Mouse (Mus musculus) CH12.LX (cell line): Measurements from ENCODE around the gene Retn. TPM values are rescaled to one million over a fixed set of nuclear protein-coding genes. Genes with fewer than 3 reads are reported as not detected.

ENCODE experiments used
- DNase-seq: peaks from one replicate; pipeline ENCODE4 v3.0.0-alpha.2; 2013; ENCODE audit errors: extremely low read depth
- H3K27ac ChIP-seq: 2 replicates; pipeline ENCODE4 v1.5.1; 2012; ENCODE audit warnings: low read depth, mild to moderate bottlenecking, control low read depth, moderate library complexity; ENCODE audit not compliant: insufficient read depth
- H3K27me3 ChIP-seq: replicated peaks from 2 replicates; pipeline ENCODE3; 2012; ENCODE audit warnings: inconsistent platforms
- H3K36me3 ChIP-seq, 2 experiments: replicated peaks in 1 of 2; 2 replicates each; pipeline versions ENCODE3 to v1.6.1; 2012; ENCODE audit warnings: inconsistent platforms in 1 of 2, low read length in 1 of 2, mild to moderate bottlenecking in 1 of 2, mixed read lengths in 1 of 2, moderate library complexity in 1 of 2; ENCODE audit not compliant: control insufficient read depth in 1 of 2, insufficient read depth in 1 of 2
- H3K4me1 ChIP-seq, 2 experiments: 2 replicates each; pipeline ENCODE4 v1.6.1; 2012; ENCODE audit warnings: inconsistent platforms in 1 of 2, moderate library complexity in 1 of 2; ENCODE audit not compliant: insufficient read depth in 2 of 2, control insufficient read depth in 1 of 2
- H3K4me2 ChIP-seq: 2 replicates; pipeline ENCODE4 v1.6.1; 2012; ENCODE audit warnings: low read depth, mild to moderate bottlenecking, control low read depth; ENCODE audit not compliant: poor library complexity, insufficient read depth, severe bottlenecking
- H3K4me3 ChIP-seq, 3 experiments: fragments of 150-350 bp in 1 of 3; sonication (generic) in 1 of 3; replicated peaks in 1 of 3; 2 replicates each; pipeline versions ENCODE3 to v1.5.1; 2011 to 2012; ENCODE audit warnings: low read depth in 2 of 3, low read length in 2 of 3, mild to moderate bottlenecking in 2 of 3, moderate library complexity in 2 of 3, control low read depth in 1 of 3, improper control_type of control experiment in 1 of 3, inconsistent platforms in 1 of 3, mixed read lengths in 1 of 3; ENCODE audit not compliant: poor library complexity in 1 of 3
- H3K79me2 ChIP-seq: replicated peaks from 2 replicates; pipeline ENCODE4 v1.6.1; 2012; ENCODE audit warnings: mild to moderate bottlenecking, moderate library complexity; ENCODE audit not compliant: control insufficient read depth, poor library complexity, insufficient read depth, severe bottlenecking; ENCODE audit errors: extremely low read depth
- H3K9ac ChIP-seq: 2 replicates; pipeline ENCODE4 v1.6.1; 2012; ENCODE audit warnings: low read depth, mild to moderate bottlenecking, control low read depth, moderate library complexity; ENCODE audit not compliant: insufficient read depth
- H3K9me3 ChIP-seq: replicated peaks from 2 replicates; pipeline ENCODE3; 2012; ENCODE audit warnings: low read length, inconsistent platforms, mixed read lengths
- BHLHE40 ChIP-seq: IDR thresholded peaks from 2 replicates; pipeline ENCODE4 v1.6.1; 2011; ENCODE audit warnings: mild to moderate bottlenecking, low read depth, low read length, improper control_type of control experiment
- CHD1 ChIP-seq: IDR thresholded peaks from 2 replicates; pipeline ENCODE4 v1.6.1; 2012; ENCODE audit warnings: low read depth, low read length, improper control_type of control experiment, inconsistent platforms
- HCFC1 ChIP-seq: IDR thresholded peaks from 2 replicates; pipeline ENCODE4 v1.6.1; 2012; ENCODE audit warnings: low read depth, mild to moderate bottlenecking, inconsistent platforms, low read length, improper control_type of control experiment
- IRF4 ChIP-seq: IDR thresholded peaks from 2 replicates; pipeline ENCODE4 v1.6.1; 2014; ENCODE audit warnings: low read depth, mild to moderate bottlenecking, inconsistent platforms, low read length, improper control_type of control experiment
- JUN ChIP-seq: IDR thresholded peaks from 2 replicates; pipeline ENCODE4 v1.6.1; 2011; ENCODE audit warnings: low read depth, mild to moderate bottlenecking, low read length, improper control_type of control experiment, moderate library complexity; ENCODE audit not compliant: insufficient read depth
- KAT2A ChIP-seq: IDR thresholded peaks from 2 replicates; pipeline ENCODE4 v1.6.1; 2012; ENCODE audit warnings: low read length, improper control_type of control experiment, inconsistent platforms; ENCODE audit not compliant: insufficient replicate concordance
- MAFK ChIP-seq: IDR thresholded peaks from 2 replicates; pipeline ENCODE4 v1.6.1; 2011; ENCODE audit warnings: low read length, improper control_type of control experiment; ENCODE audit not compliant: insufficient replicate concordance
- MEF2A ChIP-seq: IDR thresholded peaks from 2 replicates; pipeline ENCODE4 v1.6.1; 2014; ENCODE audit warnings: low read depth, mild to moderate bottlenecking, inconsistent platforms, low read length, improper control_type of control experiment, borderline replicate concordance
- PAX5 ChIP-seq: IDR thresholded peaks from 2 replicates; pipeline ENCODE4 v1.6.1; 2012; ENCODE audit warnings: low read length, inconsistent platforms, mixed read lengths
- POLR2A ChIP-seq: IDR thresholded peaks from 2 replicates; pipeline ENCODE4 v1.6.1; 2011; ENCODE audit warnings: low read depth, mild to moderate bottlenecking, improper control_type of control experiment, low read length
- POLR2AphosphoS2 ChIP-seq: IDR thresholded peaks from 2 replicates; pipeline ENCODE4 v1.6.1; 2011; ENCODE audit warnings: low read depth, low read length, improper control_type of control experiment
- RCOR1 ChIP-seq: conservative IDR thresholded peaks from 2 replicates; pipeline ENCODE4 v1.6.1; 2012; ENCODE audit warnings: low read depth, mild to moderate bottlenecking, inconsistent platforms, low read length, improper control_type of control experiment
- SIN3A ChIP-seq: IDR thresholded peaks from 2 replicates; pipeline ENCODE4 v1.6.1; 2012; ENCODE audit warnings: low read length, improper control_type of control experiment, inconsistent platforms
- SMC3 ChIP-seq: IDR thresholded peaks from 2 replicates; pipeline ENCODE4 v1.6.1; 2011; ENCODE audit warnings: low read depth, low read length, improper control_type of control experiment
- TBP ChIP-seq: conservative IDR thresholded peaks from 2 replicates; pipeline ENCODE4 v1.6.1; 2011; ENCODE audit warnings: low read depth, low read length, improper control_type of control experiment
- USF1 ChIP-seq: IDR thresholded peaks from 2 replicates; pipeline ENCODE4 v1.6.1; 2014; ENCODE audit warnings: low read depth, mild to moderate bottlenecking, inconsistent platforms, low read length, improper control_type of control experiment
- USF2 ChIP-seq: conservative IDR thresholded peaks from 2 replicates; pipeline ENCODE4 v1.6.1; 2011; ENCODE audit warnings: low read depth, low read length, improper control_type of control experiment
- ZC3H11A ChIP-seq: IDR thresholded peaks from 2 replicates; pipeline ENCODE4 v1.6.1; 2012; ENCODE audit warnings: low read depth, mild to moderate bottlenecking, inconsistent platforms, low read length, improper control_type of control experiment
- ZKSCAN1 ChIP-seq: IDR thresholded peaks from 2 replicates; pipeline ENCODE4 v1.6.1; 2012; ENCODE audit warnings: low read depth, inconsistent platforms, low read length, improper control_type of control experiment, borderline replicate concordance
- ZNF384 ChIP-seq: IDR thresholded peaks from 2 replicates; pipeline ENCODE4 v1.6.1; 2012; ENCODE audit warnings: low read depth, low read length, improper control_type of control experiment, inconsistent platforms
- dilution Hi-C: fragments of 300-500 bp; cut with MboI; formaldehyde crosslinking; loops from 2 replicates; pipeline ENCODE4 v1.14.3; 2020; ENCODE audit warnings: low sequenced_read_pairs; ENCODE audit not compliant: extremely low pct_unique_long_range_greater_than_20kb, extremely low pct_ligation_motif_present
- in situ Hi-C: fragments of 300-500 bp; cut with MboI; formaldehyde crosslinking; loops from 3 replicates; pipeline ENCODE4 v1.14.3; 2019; ENCODE audit warnings: low sequenced_read_pairs, low pct_ligation_motif_present, low pct_unique_long_range_greater_than_20kb, mixed read lengths
- polyA plus RNA-seq: library from polyadenylated mRNA; unstranded; fragments of >175 nt; gene quantifications from 2 replicates; pipeline ENCODE4 v1.2.1, GENCODE M21; 2012; ENCODE audit warnings: low read depth; ENCODE audit not compliant: insufficient read length
- total RNA-seq, 2 experiments: library from RNA; depleted of rRNA; stranded (reverse); fragments of 300-350 nt in 1 of 2; fragments of >200 nt in 1 of 2; gene quantifications; 2 replicates each; pipeline ENCODE4 v1.2.3; 2012 to 2014

Retn gene
- total and polyA plus RNA-seq, 3 experiments, result 0.27 TPM; not detected in 2

DNA sequence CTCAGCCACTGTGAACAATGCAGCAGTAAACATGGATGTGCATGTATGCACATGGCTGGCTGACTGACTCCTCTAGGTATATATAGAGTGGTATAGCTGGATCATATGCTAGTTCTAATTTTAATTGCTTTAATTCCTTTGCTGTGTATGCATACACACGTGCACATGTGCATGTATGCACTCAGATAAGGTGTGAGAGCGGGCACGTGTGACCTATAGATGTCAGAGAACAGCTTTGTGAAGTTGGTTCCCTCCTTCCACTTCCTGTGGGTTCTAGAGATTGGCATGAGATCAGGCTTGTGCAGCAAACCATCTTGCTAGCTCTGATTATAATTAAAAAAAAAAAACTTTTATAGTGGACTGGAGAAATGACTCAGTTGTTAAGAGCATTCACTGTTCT is 2.7 kb upstream of the Retn start:
- Histone ChIP-seq H3K9me3 (no peaks in the 10 kb centered on the region), H3K27ac (no peak overlapping the region), H3K4me3 (no peak overlapping the region), H3K27me3 (no peaks in the 10 kb centered on the region), H3K36me3 (no peaks in the 10 kb centered on the region), H3K4me2 (no peak overlapping the region), H3K4me1 (peaks cover 5 to 16% of the 10 kb centered on the region in 2 experiments), H3K9ac (no peak overlapping the region), H3K79me2 (no peaks in the 10 kb centered on the region)
- TF ChIP-seq CHD1 (no peak), BHLHE40 (no peak), MAFK (no peak), MEF2A (no peak), ZC3H11A (no peak), POLR2A (no peak), IRF4 (no peak), POLR2AphosphoS2 (no peak), HCFC1 (no peak), JUN (no peak), KAT2A (no peak), ZKSCAN1 (no peak), ZNF384 (no peak), SIN3A (no peak), RCOR1 (no peak), TBP (no peak), USF1 (no peak)
- dilution Hi-C loops (no loop called here), in situ Hi-C loops (no loop called here)
- no peak for DNase-seq

DNA sequence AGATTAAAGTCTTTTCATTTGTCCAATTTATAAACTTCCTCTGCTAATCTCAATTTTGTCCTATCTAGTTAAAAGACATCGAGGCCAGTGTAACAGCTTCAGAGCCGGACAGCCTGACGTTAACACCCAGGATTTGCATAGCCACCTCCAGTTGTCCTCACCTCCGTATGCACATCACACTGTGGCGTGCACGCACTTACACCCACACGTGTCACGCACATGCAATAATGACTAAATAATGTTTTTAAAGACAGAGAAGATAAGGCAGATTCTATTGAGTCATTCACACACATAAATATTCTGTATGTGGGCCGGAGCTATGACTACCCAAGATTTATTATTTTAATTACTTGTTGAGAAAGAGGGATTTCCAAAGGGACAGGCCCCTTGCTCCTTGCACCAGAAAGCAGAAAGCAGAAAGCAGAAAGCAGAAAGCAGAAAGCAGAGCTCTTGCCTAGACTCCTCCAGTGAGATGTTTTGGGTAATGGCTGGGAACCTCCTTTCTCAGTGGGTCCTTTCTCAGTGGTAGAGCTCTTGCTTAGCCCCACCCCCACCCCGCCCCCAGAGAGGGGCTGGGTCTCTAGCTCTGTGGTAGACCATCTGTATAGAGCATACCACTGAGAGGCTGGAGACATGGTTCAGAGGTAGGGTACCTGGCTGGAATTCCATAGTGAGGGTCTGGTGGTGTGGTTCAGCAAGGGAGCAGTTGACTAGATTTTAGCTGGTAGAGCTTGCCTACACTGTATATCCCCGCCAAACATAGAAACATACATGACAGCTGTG is 653 bp upstream of the Retn start:
- DNase-seq, result no peak
- Histone ChIP-seq H3K27me3 (no peaks in the 10 kb centered on the region), H3K9me3 (no peaks in the 10 kb centered on the region), H3K4me2 (peak overlapping the region; percentile 42; the same call in 1 of the 2 replicates), H3K79me2 (no peaks in the 10 kb centered on the region), H3K9ac (no peak overlapping the region), H3K4me1 (peaks cover 5 to 21% of the 10 kb centered on the region in 2 experiments), H3K4me3 (no peak overlapping the region), H3K36me3 (no peaks in the 10 kb centered on the region), H3K27ac (no peak overlapping the region)
- dilution Hi-C loops, result no loop called here
- in situ Hi-C loops, result no loop called here
- TF ChIP-seq PAX5 (no peak), BHLHE40 (peak; percentile 92), USF2 (no peak), SMC3 (no peak), ZNF384 (no peak), TBP (no peak)
